Mouse (Mus musculus): ENCODE measurements around the gene Nfix. TPM values are rescaled to one million over a fixed set of nuclear protein-coding genes. Genes with fewer than 3 reads are reported as not detected.

Nfix gene
- polyA plus RNA-seq, 1 experiment from 2014 or later = 14.2 TPM

GRCm38 (mm10) chr8:84722530-84722849 lies 77.7 kb downstream of the Nfix start:
- no peak for ATAC-seq (ENCODE audit: low FRiP score)
- Histone ChIP-seq H3K36me3 (peaks cover 6% of the 10 kb centered on the region; the same call in 1 of the 2 replicates), H3K4me2 (replicated peaks) (peak overlapping the region; percentile 28), H3K4me3 (no peak overlapping the region), H3K4me1 (peaks cover 50% of the 10 kb centered on the region), H3K27me3 (peaks cover 72% of the 10 kb centered on the region), H3K27ac (peak overlapping the region; percentile 92), H3K9ac (peak overlapping the region; percentile 50), H3K9me3 (replicated peaks) (no peaks in the 10 kb centered on the region)
- WGBS = 69% methylated on average over 6 of the region's 6 CpGs

- peaks cover 50% of the 10 kb centered on the region for H3K4me1 ChIP-seq
- H3K27ac ChIP-seq = no peak overlapping the region
- H3K4me2 ChIP-seq (replicated peaks) = no peak overlapping the region
- WGBS = 82% methylated on average over 5 of the region's 5 CpGs
- H3K9me3 ChIP-seq (replicated peaks) = no peaks in the 10 kb centered on the region
- H3K27me3 ChIP-seq = peaks cover 88% of the 10 kb centered on the region
- H3K9ac ChIP-seq = no peak overlapping the region
- peaks cover 6% of the 10 kb centered on the region; the same call in 1 of the 2 replicates for H3K36me3 ChIP-seq
- no peak for ATAC-seq (ENCODE audit: low FRiP score)
- no peak overlapping the region for H3K4me3 ChIP-seq
These were observed 81.0 kb downstream of the Nfix start for GRCm38 (mm10) chr8:84718959-84719690.

GRCm38 (mm10) chr8:84718476-84718875 lies 81.7 kb downstream of the Nfix start:
- no peak overlapping the region for H3K27ac ChIP-seq
- H3K27me3 ChIP-seq = peaks cover 90% of the 10 kb centered on the region
- H3K4me1 ChIP-seq = peaks cover 50% of the 10 kb centered on the region
- 77% methylated on average over 5 of the region's 5 CpGs for WGBS
- ATAC-seq (ENCODE audit: low FRiP score) = no peak
- no peak overlapping the region for H3K9ac ChIP-seq
- H3K36me3 ChIP-seq = peaks cover 6% of the 10 kb centered on the region; the same call in 1 of the 2 replicates
- H3K4me3 ChIP-seq = no peak overlapping the region
- H3K4me2 ChIP-seq (replicated peaks) = no peak overlapping the region
- H3K9me3 ChIP-seq (replicated peaks) = no peaks in the 10 kb centered on the region

- ATAC-seq (ENCODE audit: low FRiP score) = no peak
- 83% methylated on average over 11 of the region's 11 CpGs for WGBS
These were observed 83.4 kb downstream of the Nfix start for GRCm38 (mm10) chr8:84716790-84717189.

GRCm38 (mm10) chr8:84715893-84716468 lies 84.2 kb downstream of the Nfix start:
- Histone ChIP-seq H3K27me3 (peaks cover 85% of the 10 kb centered on the region), H3K4me1 (peaks cover 52% of the 10 kb centered on the region), H3K9me3 (replicated peaks) (no peaks in the 10 kb centered on the region), H3K4me3 (peak overlapping the region; percentile 12; the same call in 1 of the 2 replicates), H3K4me2 (replicated peaks) (peak overlapping the region; percentile 43), H3K27ac (0 out of 2 replicates have a peak overlapping the region, but pooled peaks have one; percentile 18), H3K36me3 (peaks cover 6% of the 10 kb centered on the region; the same call in 1 of the 2 replicates), H3K9ac (peak overlapping the region; percentile 50)
- ATAC-seq (ENCODE audit: low FRiP score) = no peak
- WGBS = 5% methylated on average over 27 of the region's 27 CpGs

More at GRCm38 (mm10) chr8:84716790-84717189, 83.4 kb downstream of the Nfix start:
- Histone ChIP-seq H3K36me3 (peaks cover 6% of the 10 kb centered on the region; the same call in 1 of the 2 replicates), H3K4me3 (no peak overlapping the region), H3K9me3 (replicated peaks) (no peaks in the 10 kb centered on the region), H3K4me1 (peaks cover 50% of the 10 kb centered on the region), H3K4me2 (replicated peaks) (no peak overlapping the region), H3K27me3 (peaks cover 85% of the 10 kb centered on the region), H3K9ac (no peak overlapping the region), H3K27ac (0 out of 2 replicates have a peak overlapping the region, but pooled peaks have one; percentile 12)

GRCm38 (mm10) chr8:84714161-84714560 lies 86.0 kb downstream of the Nfix start:
- peaks cover 68% of the 10 kb centered on the region for H3K4me1 ChIP-seq
- WGBS = 57% methylated on average over 4 of the region's 4 CpGs

GRCm38 (mm10) chr8:84713381-84713780 lies 86.8 kb downstream of the Nfix start:
- Histone ChIP-seq H3K9ac (peak overlapping the region; percentile 48; the same call in 1 of the 2 replicates), H3K27me3 (peaks cover 76% of the 10 kb centered on the region), H3K4me3 (no peak overlapping the region), H3K27ac (peak overlapping the region; percentile 93), H3K36me3 (no peaks in the 10 kb centered on the region), H3K9me3 (replicated peaks) (no peaks in the 10 kb centered on the region), H3K4me2 (replicated peaks) (no peak overlapping the region), H3K4me1 (peaks cover 74% of the 10 kb centered on the region)
- no peak for ATAC-seq (ENCODE audit: low FRiP score)
- WGBS = 43% methylated on average over 4 of the region's 4 CpGs

More at GRCm38 (mm10) chr8:84714161-84714560, 86.0 kb downstream of the Nfix start:
- Histone ChIP-seq H3K27me3 (peaks cover 78% of the 10 kb centered on the region), H3K9ac (peak overlapping the region; percentile 25; the same call in 1 of the 2 replicates), H3K4me3 (no peak overlapping the region), H3K36me3 (no peaks in the 10 kb centered on the region), H3K27ac (peak overlapping the region; percentile 93), H3K9me3 (replicated peaks) (no peaks in the 10 kb centered on the region), H3K4me2 (replicated peaks) (no peak overlapping the region)
- no peak for ATAC-seq (ENCODE audit: low FRiP score)

- Histone ChIP-seq H3K9me3 (replicated peaks) (no peaks in the 10 kb centered on the region), H3K4me1 (peaks cover 80% of the 10 kb centered on the region), H3K27me3 (peaks cover 76% of the 10 kb centered on the region), H3K36me3 (no peaks in the 10 kb centered on the region), H3K4me3 (no peak overlapping the region), H3K27ac (peak overlapping the region; percentile 93), H3K4me2 (replicated peaks) (no peak overlapping the region), H3K9ac (peak overlapping the region; percentile 32)
- 15% methylated on average over 3 of the region's 3 CpGs for WGBS
- ATAC-seq (ENCODE audit: low FRiP score) = peak; percentile 32; the same call in 1 of the 2 replicates
These were observed 87.4 kb downstream of the Nfix start for GRCm38 (mm10) chr8:84712759-84713120.

- peak; percentile 88 for ATAC-seq (ENCODE audit: low FRiP score)
- Histone ChIP-seq H3K27ac (peak overlapping the region; percentile 93), H3K4me2 (replicated peaks) (no peak overlapping the region), H3K4me3 (no peak overlapping the region), H3K36me3 (no peaks in the 10 kb centered on the region), H3K9me3 (replicated peaks) (no peaks in the 10 kb centered on the region), H3K4me1 (peaks cover 86% of the 10 kb centered on the region), H3K27me3 (peaks cover 76% of the 10 kb centered on the region), H3K9ac (peak overlapping the region; percentile 24)
- 19% methylated on average over 10 of the region's 11 CpGs for WGBS
These were observed 88.0 kb downstream of the Nfix start for GRCm38 (mm10) chr8:84711933-84712758.

GRCm38 (mm10) chr8:84711312-84711711 lies 88.8 kb downstream of the Nfix start:
- ATAC-seq (ENCODE audit: low FRiP score) = no peak
- peaks cover 90% of the 10 kb centered on the region for H3K4me1 ChIP-seq
- H3K9ac ChIP-seq = peak overlapping the region; percentile 24
- H3K27me3 ChIP-seq = peaks cover 77% of the 10 kb centered on the region
- H3K4me3 ChIP-seq = no peak overlapping the region
- no peaks in the 10 kb centered on the region for H3K36me3 ChIP-seq
- H3K27ac ChIP-seq = peak overlapping the region; percentile 93
- 0 out of 2 replicates have a peak overlapping the region, but pooled peaks have one; percentile 4 for H3K4me2 ChIP-seq (replicated peaks)
- H3K9me3 ChIP-seq (replicated peaks) = no peaks in the 10 kb centered on the region
- WGBS = 39% methylated on average over 3 of the region's 3 CpGs

GRCm38 (mm10) chr8:84709931-84710330 lies 90.2 kb downstream of the Nfix start:
- Histone ChIP-seq H3K9me3 (replicated peaks) (no peaks in the 10 kb centered on the region), H3K4me1 (peaks cover 90% of the 10 kb centered on the region), H3K36me3 (no peaks in the 10 kb centered on the region), H3K27me3 (peaks cover 78% of the 10 kb centered on the region), H3K4me3 (no peak overlapping the region), H3K9ac (no peak overlapping the region), H3K27ac (peak overlapping the region; percentile 57), H3K4me2 (replicated peaks) (no peak overlapping the region)
- 95% methylated on average over 1 of the region's 1 CpGs for WGBS
- no peak for ATAC-seq (ENCODE audit: low FRiP score)

Data from hindbrain, embryonic 12.5 days (tissue).